Mouse (Mus musculus) heart, postnatal 0 days (tissue): ENCODE data around the gene Gm27021.

Experiments used
- CTCF ChIP-seq: IDR thresholded peaks from 2 replicates; pipeline ENCODE4 v1.5.1; 2016; ENCODE audit warnings: antibody characterized with exemption, control low read depth, low read depth
- EP300 ChIP-seq: IDR thresholded peaks from 2 replicates; pipeline ENCODE4 v1.6.1; 2016; ENCODE audit warnings: antibody characterized with exemption, low read depth

- TF ChIP-seq CTCF (no peak), EP300 (no peak)
Measured at GRCm38 (mm10) chr8:120686051-120686450, 18.2 kb upstream of the Gm27021 start.
